Mouse (Mus musculus): ENCODE data around the gene Trim44. TPM values are rescaled to one million over a fixed set of nuclear protein-coding genes. Genes with fewer than 3 reads are reported as not detected.

The Trim44 gene
- total and polyA plus RNA-seq, 3 experiments = 21.7 to 55.3 (median 49.1) TPM

DNA sequence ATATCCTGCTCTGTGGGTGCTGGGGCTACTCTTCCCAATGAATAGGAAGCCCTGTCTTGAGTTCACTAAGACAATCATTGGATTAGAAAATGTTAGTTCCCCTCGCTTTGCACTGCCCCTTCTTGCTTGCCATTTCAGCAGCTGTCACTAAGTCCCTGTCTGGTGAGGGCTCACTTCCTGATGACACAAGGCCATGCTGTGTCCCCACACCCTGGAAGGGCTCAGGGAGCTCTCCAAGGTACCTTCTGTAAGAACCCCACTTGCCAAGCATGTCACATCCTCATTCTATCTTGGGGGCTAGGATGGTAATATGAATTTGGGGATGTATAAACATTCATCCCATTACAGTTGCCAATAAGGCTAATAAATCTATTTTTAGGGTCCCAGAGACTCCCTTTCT lies 129.7 kb downstream of the Trim44 start:
- Histone ChIP-seq H3K4me1 (ENCODE audit: control insufficient read depth in 1 of 2, insufficient read depth in 2 of 2, low read length in 2 of 2) (no peaks in the 10 kb centered on the region), H3K9me3 (replicated peaks; ENCODE audit: insufficient read depth, low read length) (no peaks in the 10 kb centered on the region), H3K79me2 (ENCODE audit: control insufficient read depth, insufficient read depth, low read length, poor library complexity) (no peaks in the 10 kb centered on the region), H3K27ac (ENCODE audit: control insufficient read depth, low read depth, low read length) (no peak overlapping the region), H3K9ac (ENCODE audit: control insufficient read depth, low read depth, low read length, poor library complexity, severe bottlenecking) (no peak overlapping the region), H3K27me3 (ENCODE audit: control insufficient read depth in 1 of 2, insufficient read depth in 2 of 2, low read length in 2 of 2) (no peaks in the 10 kb centered on the region; a peak in 1 of 4 replicates), H3K36me3 (ENCODE audit: control insufficient read depth in 1 of 2, insufficient read depth in 2 of 2, low read length in 2 of 2) (no peaks in the 10 kb centered on the region), H3K4me3 (ENCODE audit: control insufficient read depth in 1 of 2, insufficient read depth in 1 of 2, low read depth in 2 of 2, low read length in 2 of 2) (no peak overlapping the region)
- no peak for TF ChIP-seq MAFK (IDR thresholded peaks at IDR 0.05; ENCODE audit: borderline replicate concordance, low read depth, low read length)
- no peak for TF ChIP-seq KAT2A (conservative IDR thresholded peaks at IDR 0.05; ENCODE audit: low read depth, low read length)
- TF ChIP-seq RAD21 (IDR thresholded peaks at IDR 0.05; ENCODE audit: low read depth, low read length) = no peak
- no peak for TF ChIP-seq MEF2A (IDR thresholded peaks at IDR 0.05; ENCODE audit: extremely low read depth, insufficient replicate concordance, low read depth, low read length, poor library complexity, severe bottlenecking)
- no peak for TF ChIP-seq CTCF (IDR thresholded peaks at IDR 0.05 in 2 of 3, conservative IDR thresholded peaks at IDR 0.05 in 1 of 3; ENCODE audit: control insufficient read depth in 1 of 3, insufficient read depth in 1 of 3, low read depth in 2 of 3, low read length in 3 of 3, poor library complexity in 1 of 3, severe bottlenecking in 1 of 3)
- TF ChIP-seq SIN3A (IDR thresholded peaks at IDR 0.05; ENCODE audit: low read length) = peak; percentile 75
- no peak for TF ChIP-seq GATA1 (IDR thresholded peaks at IDR 0.05; ENCODE audit: low read depth, low read length)
- TF ChIP-seq NELFE (IDR thresholded peaks at IDR 0.05; ENCODE audit: low read depth, low read length) = no peak
- no peak for TF ChIP-seq NRF1 (IDR thresholded peaks at IDR 0.05; ENCODE audit: insufficient read depth, low read depth, low read length, poor library complexity, severe bottlenecking)
- no peak for TF ChIP-seq TCF12 (IDR thresholded peaks at IDR 0.05; ENCODE audit: low read depth, low read length)
- TF ChIP-seq MAX (IDR thresholded peaks at IDR 0.05; ENCODE audit: low read length) = peak; percentile 50; the same call in 1 of the 2 replicates
- no peak for TF ChIP-seq POLR2AphosphoS2 (IDR thresholded peaks at IDR 0.05; ENCODE audit: low read length)
- no peak for TF ChIP-seq MYB (IDR thresholded peaks at IDR 0.05; ENCODE audit: low read depth, low read length)
- TF ChIP-seq TAL1 (IDR thresholded peaks at IDR 0.05; ENCODE audit: low read length) = no peak
- peak; percentile 92 for TF ChIP-seq MXI1 (IDR thresholded peaks at IDR 0.05; ENCODE audit: low read depth, low read length)
- TF ChIP-seq BHLHE40 (IDR thresholded peaks at IDR 0.05; ENCODE audit: borderline replicate concordance, low read depth, low read length) = no peak
- DNase-seq (ENCODE audit: low read depth, low spot score) = peak; percentile 75

GRCm38 (mm10) chr2:102273280-102273679 lies 134.3 kb downstream of the Trim44 start:
- Histone ChIP-seq H3K27me3 (ENCODE audit: control insufficient read depth in 1 of 2, insufficient read depth in 2 of 2, low read length in 2 of 2) (no peaks in the 10 kb centered on the region; a peak in 1 of 4 replicates), H3K4me1 (ENCODE audit: control insufficient read depth in 1 of 2, insufficient read depth in 2 of 2, low read length in 2 of 2) (no peaks in the 10 kb centered on the region), H3K27ac (ENCODE audit: control insufficient read depth, low read depth, low read length) (no peak overlapping the region), H3K9me3 (replicated peaks; ENCODE audit: insufficient read depth, low read length) (no peaks in the 10 kb centered on the region), H3K36me3 (ENCODE audit: control insufficient read depth in 1 of 2, insufficient read depth in 2 of 2, low read length in 2 of 2) (no peaks in the 10 kb centered on the region), H3K9ac (ENCODE audit: control insufficient read depth, low read depth, low read length, poor library complexity, severe bottlenecking) (no peak overlapping the region), H3K79me2 (ENCODE audit: control insufficient read depth, insufficient read depth, low read length, poor library complexity) (no peaks in the 10 kb centered on the region), H3K4me3 (ENCODE audit: control insufficient read depth in 1 of 2, insufficient read depth in 1 of 2, low read depth in 2 of 2, low read length in 2 of 2) (no peak overlapping the region)
- TF ChIP-seq UBTF (IDR thresholded peaks at IDR 0.05; ENCODE audit: borderline replicate concordance, insufficient read depth, low read depth, low read length) (no peak), SMC3 (IDR thresholded peaks at IDR 0.05; ENCODE audit: low read depth, low read length) (no peak), GATA1 (IDR thresholded peaks at IDR 0.05; ENCODE audit: low read depth, low read length) (no peak), KAT2A (conservative IDR thresholded peaks at IDR 0.05; ENCODE audit: low read depth, low read length) (no peak), RCOR1 (IDR thresholded peaks at IDR 0.05; ENCODE audit: low read depth, low read length) (no peak), TAL1 (IDR thresholded peaks at IDR 0.05; ENCODE audit: low read length) (no peak), ZMIZ1 (IDR thresholded peaks at IDR 0.05; ENCODE audit: low read depth, low read length) (no peak), ETS1 (IDR thresholded peaks at IDR 0.05; ENCODE audit: low read depth, low read length) (no peak), MXI1 (IDR thresholded peaks at IDR 0.05; ENCODE audit: low read depth, low read length) (no peak)
- DNase-seq (ENCODE audit: low read depth, low spot score) = no peak
